Mouse (Mus musculus) stomach, postnatal 0 days (tissue): ENCODE measurements around the gene Dscam. TPM values are rescaled to one million over a fixed set of nuclear protein-coding genes. Genes with fewer than 3 reads are reported as not detected.

Source experiments
- ATAC-seq: fragments of 200-750 bp; cut with Nextera tagmentation; 2 replicates; pipeline ENCODE4 v1.8.0; 2017; ENCODE audit not compliant: low FRiP score, low TSS enrichment
- DNase-seq: peaks from one replicate; pipeline ENCODE4 v3.0.0-alpha.2; 2016; ENCODE audit warnings: low spot score
- H3K27ac ChIP-seq: fragments of 300-500 bp; sonication (generic); replicated peaks from 2 replicates; pipeline ENCODE4 v1.5.1; 2014; ENCODE audit warnings: mild to moderate bottlenecking, control low read depth
- H3K27me3 ChIP-seq: fragments of 300-500 bp; sonication (generic); 2 replicates; pipeline ENCODE4 v1.6.1; 2014; ENCODE audit warnings: low read length; ENCODE audit not compliant: control insufficient read depth, insufficient read depth
- H3K36me3 ChIP-seq: fragments of 300-500 bp; sonication (generic); 2 replicates; pipeline ENCODE4 v1.6.1; 2014; ENCODE audit warnings: low read length, mixed read lengths; ENCODE audit not compliant: control insufficient read depth, insufficient read depth
- H3K4me1 ChIP-seq: fragments of 300-500 bp; sonication (generic); replicated peaks from 2 replicates; pipeline ENCODE4 v1.6.1; 2014; ENCODE audit warnings: antibody characterized with exemption; ENCODE audit not compliant: control insufficient read depth, insufficient read depth
- H3K4me2 ChIP-seq: fragments of 300-500 bp; sonication (generic); replicated peaks from 2 replicates; pipeline ENCODE4 v1.6.1; 2014; ENCODE audit warnings: low read depth, mild to moderate bottlenecking, control low read depth, moderate library complexity
- H3K4me3 ChIP-seq: fragments of 300-500 bp; sonication (generic); 2 replicates; pipeline ENCODE4 v1.5.1; 2014; ENCODE audit warnings: low read depth, low read length, control low read depth
- H3K9ac ChIP-seq: fragments of 300-500 bp; sonication (generic); 2 replicates; pipeline ENCODE4 v1.6.1; 2014; ENCODE audit warnings: mild to moderate bottlenecking, low read length, control low read depth, mixed read lengths
- H3K9me3 ChIP-seq: fragments of 300-500 bp; sonication (generic); 2 replicates; pipeline ENCODE4 v1.6.1; 2016; ENCODE audit warnings: low read length; ENCODE audit not compliant: control insufficient read depth
- CTCF ChIP-seq: IDR thresholded peaks from 2 replicates; pipeline ENCODE4 v1.5.1; 2016; ENCODE audit warnings: antibody characterized with exemption, low read depth, mild to moderate bottlenecking, moderate library complexity
- EP300 ChIP-seq: optimal IDR thresholded peaks from 2 replicates; pipeline ENCODE3; 2016; ENCODE audit warnings: antibody characterized with exemption
- WGBS: fragments of 180-500 bp; shearing (Covaris S2); extraction: QIAGEN DNeasy Blood & Tissue Kit; methylation state at CpG from one replicate; pipeline ENCODE4 v1.1.7; 2014; 5-methylcytosine and 5-hydroxymethylcytosine counted together
- polyA plus RNA-seq: library from polyadenylated mRNA; unstranded; fragments of >200 nt; fragmentation: Nextera tagmentation; extraction: Ambion mirVana; gene quantifications from 2 replicates; pipeline ENCODE4 v1.2.1, GENCODE M21; 2015

The Dscam gene
- polyA plus RNA-seq, 1 experiment from 2014 or later, result 0.13 TPM

GRCm38 (mm10) chr16:96877271-96877670 is 293.3 kb downstream of the Dscam start:
- H3K9ac ChIP-seq, result no peak overlapping the region
- H3K27ac ChIP-seq, result no peak overlapping the region
- H3K9me3 ChIP-seq, result no peaks in the 10 kb centered on the region
- H3K4me2 ChIP-seq, result no peak overlapping the region
- no peaks in the 10 kb centered on the region for H3K36me3 ChIP-seq
- TF ChIP-seq EP300 (no peak), CTCF (no peak)
- DNase-seq (no peak), ATAC-seq (no peak)
- no peaks in the 10 kb centered on the region for H3K4me1 ChIP-seq
- no peaks in the 10 kb centered on the region for H3K27me3 ChIP-seq
- H3K4me3 ChIP-seq, result no peak overlapping the region
- WGBS, result 73% methylated on average over 4 of the region's 4 CpGs

GRCm38 (mm10) chr16:96872799-96873198 is 297.8 kb downstream of the Dscam start:
- DNase-seq (no peak), ATAC-seq (no peak)
- H3K27ac ChIP-seq, result no peak overlapping the region
- 58% methylated on average over 7 of the region's 7 CpGs for WGBS
- no peaks in the 10 kb centered on the region for H3K27me3 ChIP-seq
- H3K4me2 ChIP-seq, result no peak overlapping the region
- no peak for TF ChIP-seq CTCF
- no peak for TF ChIP-seq EP300
- no peak overlapping the region for H3K9ac ChIP-seq
- H3K4me3 ChIP-seq, result no peak overlapping the region
- no peaks in the 10 kb centered on the region for H3K36me3 ChIP-seq
- H3K9me3 ChIP-seq, result no peaks in the 10 kb centered on the region
- H3K4me1 ChIP-seq, result no peaks in the 10 kb centered on the region

GRCm38 (mm10) chr16:96857571-96857970 is 313.0 kb downstream of the Dscam start:
- H3K27me3 ChIP-seq, result no peaks in the 10 kb centered on the region
- no peaks in the 10 kb centered on the region for H3K36me3 ChIP-seq
- no peak overlapping the region for H3K27ac ChIP-seq
- H3K4me3 ChIP-seq, result no peak overlapping the region
- no peak for TF ChIP-seq EP300
- no peak for TF ChIP-seq CTCF
- H3K4me1 ChIP-seq, result no peaks in the 10 kb centered on the region
- H3K4me2 ChIP-seq, result no peak overlapping the region
- no peaks in the 10 kb centered on the region for H3K9me3 ChIP-seq
- 15% methylated on average over 2 of the region's 2 CpGs for WGBS
- DNase-seq (no peak), ATAC-seq (no peak)
- no peak overlapping the region for H3K9ac ChIP-seq

DNA sequence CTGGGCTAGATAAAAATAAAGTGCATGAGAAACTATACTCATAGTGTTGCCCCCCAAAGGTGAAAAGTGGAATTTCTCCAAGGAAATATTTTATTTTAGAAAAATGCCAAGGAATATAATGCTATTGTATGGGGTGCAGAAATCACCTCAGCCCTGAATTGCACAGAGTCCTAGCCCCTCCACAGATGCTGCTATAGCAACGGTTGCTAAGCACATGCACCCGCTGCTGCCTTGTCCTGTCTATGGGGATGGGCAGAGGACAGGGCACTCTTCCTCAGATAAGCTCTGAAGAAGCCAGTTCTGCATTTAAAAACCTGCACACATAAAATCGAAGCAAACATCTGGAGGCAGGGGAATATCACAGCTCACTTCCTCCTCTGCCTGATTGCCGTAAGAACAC is 315.5 kb downstream of the Dscam start:
- no peak overlapping the region for H3K27ac ChIP-seq
- H3K9me3 ChIP-seq, result no peaks in the 10 kb centered on the region
- no peaks in the 10 kb centered on the region for H3K4me1 ChIP-seq
- no peaks in the 10 kb centered on the region for H3K27me3 ChIP-seq
- TF ChIP-seq EP300 (no peak), CTCF (no peak)
- DNase-seq, result no peak
- H3K4me2 ChIP-seq, result no peak overlapping the region
- no peak overlapping the region for H3K4me3 ChIP-seq
- H3K9ac ChIP-seq, result no peak overlapping the region
- ATAC-seq, result no peak
- 65% methylated on average over 4 of the region's 4 CpGs for WGBS
- H3K36me3 ChIP-seq, result no peaks in the 10 kb centered on the region

- Histone ChIP-seq H3K4me1 (no peaks in the 10 kb centered on the region), H3K4me3 (no peak overlapping the region), H3K27ac (no peak overlapping the region), H3K9ac (no peak overlapping the region), H3K36me3 (no peaks in the 10 kb centered on the region), H3K27me3 (no peaks in the 10 kb centered on the region), H3K9me3 (no peaks in the 10 kb centered on the region), H3K4me2 (no peak overlapping the region)
- peak; percentile 20 for DNase-seq
- TF ChIP-seq CTCF, result peak; percentile 76
- TF ChIP-seq EP300, result no peak
- ATAC-seq, result no peak
- WGBS, result 17% methylated on average over 4 of the region's 4 CpGs
Measured at GRCm38 (mm10) chr16:96852383-96852782, 318.2 kb downstream of the Dscam start.

DNA sequence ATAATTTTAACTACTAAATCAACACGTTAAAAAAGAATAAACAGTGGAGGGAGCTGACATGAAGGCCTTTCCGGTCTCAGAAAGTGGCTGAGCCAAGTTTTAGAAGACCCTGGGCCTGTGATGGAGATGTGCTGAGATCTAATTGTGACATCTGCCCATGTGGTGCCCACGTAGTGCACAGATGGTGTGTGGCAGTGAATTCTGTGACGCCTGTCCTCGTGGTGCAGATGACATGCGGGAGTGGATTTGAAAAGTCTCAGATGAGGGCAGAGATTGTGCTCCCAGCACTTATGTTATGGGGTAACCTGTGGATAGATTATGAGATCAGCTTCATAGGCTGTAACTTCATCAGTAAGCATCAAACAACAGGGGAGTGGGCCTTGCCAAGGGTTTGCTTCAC is 321.6 kb downstream of the Dscam start:
- H3K36me3 ChIP-seq, result no peaks in the 10 kb centered on the region
- no peak for ATAC-seq
- no peak overlapping the region for H3K9ac ChIP-seq
- DNase-seq, result no peak
- H3K4me3 ChIP-seq, result no peak overlapping the region
- WGBS, result 77% methylated on average over 6 of the region's 6 CpGs
- H3K27ac ChIP-seq, result no peak overlapping the region
- no peaks in the 10 kb centered on the region for H3K27me3 ChIP-seq
- H3K4me1 ChIP-seq, result no peaks in the 10 kb centered on the region
- no peak overlapping the region for H3K4me2 ChIP-seq
- no peaks in the 10 kb centered on the region for H3K9me3 ChIP-seq
- no peak for TF ChIP-seq CTCF
- TF ChIP-seq EP300, result no peak
